Mouse (Mus musculus): ENCODE measurements at regions not wholly inside any gene's neighbourhood (a gene's known extent, or its start where the extent isn't known, plus 50 kb on each side); places are given as distances from the start of the nearest gene placed in this dataset.
"Not testable (repeated sequence)": the region's sequence is repeated elsewhere in the genome, so short reads cannot be mapped to it uniquely, and the experiment has no call there.

DNA sequence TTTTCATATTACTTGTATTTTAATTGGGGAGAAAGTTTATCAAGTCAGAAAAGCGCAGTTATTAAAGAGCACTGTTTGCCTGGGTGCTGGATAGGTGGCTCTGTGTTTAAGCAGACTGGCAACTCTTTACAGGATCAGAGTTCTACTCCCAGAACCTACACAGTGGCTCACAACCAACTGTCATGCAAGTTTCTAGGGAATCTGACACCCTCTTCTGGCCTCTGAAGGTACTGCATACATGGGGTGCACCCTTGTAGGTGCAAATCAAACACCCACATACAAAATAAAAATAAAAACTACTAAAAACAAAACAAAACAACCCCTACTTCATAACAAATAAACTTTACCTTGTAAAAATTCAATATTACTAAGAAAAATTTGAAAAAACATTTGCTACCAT lies 93.0 kb upstream of the Palmd start:
- no peak for TF ChIP-seq POLR2A (IDR thresholded peaks at IDR 0.05; ENCODE audit: control insufficient read depth, low read depth, low read length)
- no peak for TF ChIP-seq CTCF (IDR thresholded peaks at IDR 0.05; ENCODE audit: control insufficient read depth, insufficient read depth, insufficient replicate concordance, low read depth, low read length)
- H3K4me1 ChIP-seq (ENCODE audit: control insufficient read depth, insufficient read depth, low read length): no peaks in the 10 kb centered on the region
- no peak overlapping the region for H3K27ac ChIP-seq (ENCODE audit: control insufficient read depth, insufficient read depth, low read depth, low read length)
- H3K4me3 ChIP-seq (ENCODE audit: control insufficient read depth, low read depth, low read length): no peak overlapping the region
- no peaks in the 10 kb centered on the region for H3K36me3 ChIP-seq (ENCODE audit: control insufficient read depth, insufficient read depth, low read length)
- H3K27me3 ChIP-seq (ENCODE audit: control insufficient read depth, insufficient read depth, low read length): no peaks in the 10 kb centered on the region

DNA sequence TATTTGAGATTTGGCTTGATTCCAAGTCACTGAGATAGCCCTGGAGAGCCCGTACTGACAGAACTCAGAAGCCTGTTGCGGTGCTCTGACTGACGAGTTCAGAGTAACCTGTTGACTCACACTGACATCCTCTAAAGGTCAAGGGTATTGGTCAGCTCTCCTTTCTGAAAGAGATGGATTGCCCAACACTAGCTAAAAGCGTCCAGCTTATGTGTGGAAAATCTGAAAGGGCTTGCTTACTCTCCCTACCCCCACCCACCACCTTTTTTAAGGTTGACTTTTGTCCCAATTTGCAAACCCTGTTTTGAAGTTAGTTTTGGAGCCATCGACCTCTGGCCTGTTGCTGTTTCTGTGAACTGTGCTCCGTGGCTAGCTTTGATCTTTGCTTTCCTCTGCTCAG lies 92.4 kb upstream of the Palmd start:
- H3K27ac ChIP-seq (ENCODE audit: control insufficient read depth, insufficient read depth, low read depth, low read length): no peak overlapping the region
- H3K4me3 ChIP-seq (ENCODE audit: control insufficient read depth, low read depth, low read length): no peak overlapping the region
- H3K4me1 ChIP-seq (ENCODE audit: control insufficient read depth, insufficient read depth, low read length): no peaks in the 10 kb centered on the region
- H3K27me3 ChIP-seq (ENCODE audit: control insufficient read depth, insufficient read depth, low read length): no peaks in the 10 kb centered on the region
- no peaks in the 10 kb centered on the region for H3K36me3 ChIP-seq (ENCODE audit: control insufficient read depth, insufficient read depth, low read length)
- TF ChIP-seq CTCF (IDR thresholded peaks at IDR 0.05; ENCODE audit: control insufficient read depth, insufficient read depth, insufficient replicate concordance, low read depth, low read length) (no peak), POLR2A (IDR thresholded peaks at IDR 0.05; ENCODE audit: control insufficient read depth, low read depth, low read length) (no peak)

DNA sequence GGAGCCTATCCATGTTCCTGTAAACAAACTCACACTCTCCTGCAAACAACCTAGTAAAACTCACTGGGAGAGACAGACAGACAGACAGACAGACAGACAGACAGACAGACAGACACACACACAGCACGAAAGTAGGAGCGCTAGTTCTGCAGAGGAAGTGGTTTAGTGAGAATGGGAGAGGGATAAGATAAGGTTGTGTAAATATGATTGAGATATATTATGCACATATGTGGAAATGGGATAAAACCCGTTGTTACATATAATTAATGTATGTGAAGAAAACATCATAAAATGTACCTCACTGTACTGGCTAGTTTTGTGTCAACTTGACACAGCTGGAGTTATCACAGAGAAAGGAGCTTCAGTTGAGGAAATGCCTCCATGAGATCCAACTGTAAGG lies 85.9 kb upstream of the Palmd start:
- not testable (repeated sequence) for H3K27ac ChIP-seq (ENCODE audit: control insufficient read depth, insufficient read depth, low read depth, low read length)

DNA sequence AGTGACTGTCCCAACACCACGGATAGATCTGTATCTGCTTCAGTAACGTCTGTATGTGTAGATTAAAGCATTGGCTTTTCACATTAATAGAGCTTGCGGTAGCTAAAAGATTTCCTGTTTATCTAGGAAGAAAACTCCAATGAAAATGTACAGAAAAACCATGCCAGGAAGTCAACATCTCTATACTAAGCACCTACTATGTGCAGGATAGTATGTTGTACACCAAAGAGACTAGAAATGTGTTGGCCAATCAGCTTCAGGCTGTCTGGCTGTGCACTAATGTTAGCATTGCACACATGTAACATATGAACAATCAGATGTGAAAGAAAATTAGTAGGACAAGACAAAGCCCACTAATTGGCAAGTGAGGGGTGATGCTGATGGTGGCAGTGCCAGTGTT lies 82.6 kb upstream of the Palmd start:
- Histone ChIP-seq H3K4me1 (ENCODE audit: control insufficient read depth, insufficient read depth, low read length) (peaks cover 2% of the 10 kb centered on the region), H3K27me3 (ENCODE audit: control insufficient read depth, insufficient read depth, low read length) (no peaks in the 10 kb centered on the region), H3K36me3 (ENCODE audit: control insufficient read depth, insufficient read depth, low read length) (no peaks in the 10 kb centered on the region), H3K27ac (ENCODE audit: control insufficient read depth, insufficient read depth, low read depth, low read length) (no peak overlapping the region), H3K4me3 (ENCODE audit: control insufficient read depth, low read depth, low read length) (no peak overlapping the region)
- TF ChIP-seq POLR2A (IDR thresholded peaks at IDR 0.05; ENCODE audit: control insufficient read depth, low read depth, low read length) (no peak), CTCF (IDR thresholded peaks at IDR 0.05; ENCODE audit: control insufficient read depth, insufficient read depth, insufficient replicate concordance, low read depth, low read length) (no peak)

More for the DNA sequence above, 85.9 kb upstream of the Palmd start:
- not testable (repeated sequence) for H3K36me3 ChIP-seq (ENCODE audit: control insufficient read depth, insufficient read depth, low read length); H3K4me1 ChIP-seq (ENCODE audit: control insufficient read depth, insufficient read depth, low read length); H3K27me3 ChIP-seq (ENCODE audit: control insufficient read depth, insufficient read depth, low read length); H3K4me3 ChIP-seq (ENCODE audit: control insufficient read depth, low read depth, low read length)

DNA sequence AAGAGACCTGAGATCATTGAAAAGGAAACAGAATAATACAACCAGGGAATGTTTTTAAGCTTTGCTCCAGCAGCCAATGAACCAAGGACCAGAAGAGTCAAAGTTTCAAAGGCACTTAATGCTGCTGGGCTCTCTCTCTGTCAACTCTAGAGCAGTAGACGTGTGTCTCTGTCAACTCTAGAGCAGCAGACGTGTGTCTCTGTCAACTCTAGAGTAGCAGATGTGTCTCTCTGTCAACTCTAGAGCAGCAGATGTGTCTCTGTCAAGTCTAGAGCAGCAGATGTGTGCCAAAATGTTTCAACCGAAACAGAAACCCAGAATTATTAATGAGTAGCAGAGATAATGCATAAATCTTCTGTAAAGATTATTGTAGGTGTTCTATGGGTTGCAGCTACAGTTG lies 82.1 kb upstream of the Palmd start:
- Histone ChIP-seq H3K27me3 (ENCODE audit: control insufficient read depth, insufficient read depth, low read length) (no peaks in the 10 kb centered on the region), H3K4me3 (ENCODE audit: control insufficient read depth, low read depth, low read length) (no peak overlapping the region), H3K4me1 (ENCODE audit: control insufficient read depth, insufficient read depth, low read length) (peaks cover 2% of the 10 kb centered on the region), H3K27ac (ENCODE audit: control insufficient read depth, insufficient read depth, low read depth, low read length) (no peak overlapping the region), H3K36me3 (ENCODE audit: control insufficient read depth, insufficient read depth, low read length) (no peaks in the 10 kb centered on the region)
- TF ChIP-seq CTCF (IDR thresholded peaks at IDR 0.05; ENCODE audit: control insufficient read depth, insufficient read depth, insufficient replicate concordance, low read depth, low read length) (no peak), POLR2A (IDR thresholded peaks at IDR 0.05; ENCODE audit: control insufficient read depth, low read depth, low read length) (no peak)

DNA sequence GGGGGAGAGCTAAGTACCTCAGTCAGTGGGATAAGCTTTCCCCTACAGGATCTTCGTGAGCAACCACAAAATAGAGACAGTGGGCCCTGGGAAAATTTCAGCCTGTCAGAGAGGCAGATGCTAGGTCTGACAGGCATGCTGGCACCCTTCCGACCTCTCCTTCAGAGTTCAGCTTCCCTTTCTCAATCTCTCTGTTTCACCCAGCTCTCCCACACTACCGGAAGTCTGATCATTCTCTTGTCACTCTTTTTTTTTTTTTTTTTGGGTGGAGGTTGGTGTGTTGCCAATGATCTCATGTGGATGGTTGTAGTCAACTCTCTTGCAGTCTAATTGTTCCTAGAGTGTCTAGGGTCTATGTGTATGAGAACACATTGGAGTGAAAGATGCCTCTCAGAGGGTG lies 80.6 kb upstream of the Palmd start:
- TF ChIP-seq POLR2A (IDR thresholded peaks at IDR 0.05; ENCODE audit: control insufficient read depth, low read depth, low read length) (no peak), CTCF (IDR thresholded peaks at IDR 0.05; ENCODE audit: control insufficient read depth, insufficient read depth, insufficient replicate concordance, low read depth, low read length) (no peak)
- H3K4me3 ChIP-seq (ENCODE audit: control insufficient read depth, low read depth, low read length): no peak overlapping the region
- no peaks in the 10 kb centered on the region for H3K36me3 ChIP-seq (ENCODE audit: control insufficient read depth, insufficient read depth, low read length)
- H3K27me3 ChIP-seq (ENCODE audit: control insufficient read depth, insufficient read depth, low read length): no peaks in the 10 kb centered on the region
- H3K27ac ChIP-seq (ENCODE audit: control insufficient read depth, insufficient read depth, low read depth, low read length): no peak overlapping the region
- H3K4me1 ChIP-seq (ENCODE audit: control insufficient read depth, insufficient read depth, low read length): peaks cover 2% of the 10 kb centered on the region

DNA sequence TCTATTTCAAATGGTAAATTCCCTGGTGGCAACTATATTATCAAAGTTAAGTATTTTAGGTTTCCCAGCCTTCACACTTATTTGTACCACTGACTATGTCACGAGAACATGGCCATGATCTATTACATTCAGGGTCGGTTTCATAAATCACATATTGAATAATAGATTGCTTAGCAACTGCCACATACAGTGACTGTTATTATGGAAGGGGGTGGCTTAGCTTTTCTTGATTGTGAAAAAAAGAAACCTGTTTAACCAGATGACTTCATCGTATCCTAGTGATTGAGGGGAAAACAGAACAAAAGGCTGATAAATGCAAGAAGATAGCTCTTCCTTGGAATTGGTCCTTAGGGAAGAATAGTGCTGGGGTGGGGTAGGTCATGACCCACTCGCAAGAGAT lies 76.0 kb upstream of the Palmd start:
- Histone ChIP-seq H3K27ac (ENCODE audit: control insufficient read depth, insufficient read depth, low read depth, low read length) (no peak overlapping the region), H3K4me1 (ENCODE audit: control insufficient read depth, insufficient read depth, low read length) (no peaks in the 10 kb centered on the region), H3K36me3 (ENCODE audit: control insufficient read depth, insufficient read depth, low read length) (no peaks in the 10 kb centered on the region), H3K27me3 (ENCODE audit: control insufficient read depth, insufficient read depth, low read length) (no peaks in the 10 kb centered on the region), H3K4me3 (ENCODE audit: control insufficient read depth, low read depth, low read length) (no peak overlapping the region)
- TF ChIP-seq POLR2A (IDR thresholded peaks at IDR 0.05; ENCODE audit: control insufficient read depth, low read depth, low read length): no peak
- no peak for TF ChIP-seq CTCF (IDR thresholded peaks at IDR 0.05; ENCODE audit: control insufficient read depth, insufficient read depth, insufficient replicate concordance, low read depth, low read length)

DNA sequence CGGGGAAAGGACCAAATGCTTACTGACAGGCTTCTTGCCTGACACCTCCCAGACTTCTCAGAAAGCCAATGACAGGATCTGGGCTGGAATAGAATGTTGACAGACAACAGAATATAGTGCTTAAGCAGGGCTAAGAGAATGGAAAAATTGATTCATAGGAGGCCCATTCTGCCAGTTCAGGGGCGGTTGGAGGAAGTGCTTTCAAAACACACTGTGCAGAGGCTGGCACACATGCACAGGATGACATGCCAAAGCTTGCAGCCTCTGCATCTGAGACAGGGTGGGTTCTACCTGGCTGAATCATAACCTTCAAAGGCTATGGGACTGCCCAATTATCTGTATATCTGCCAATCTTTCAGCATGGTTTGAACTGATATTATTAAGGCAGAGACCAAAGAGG lies 75.5 kb upstream of the Palmd start:
- H3K27me3 ChIP-seq (ENCODE audit: control insufficient read depth, insufficient read depth, low read length): no peaks in the 10 kb centered on the region
- no peak for TF ChIP-seq CTCF (IDR thresholded peaks at IDR 0.05; ENCODE audit: control insufficient read depth, insufficient read depth, insufficient replicate concordance, low read depth, low read length)
- TF ChIP-seq POLR2A (IDR thresholded peaks at IDR 0.05; ENCODE audit: control insufficient read depth, low read depth, low read length): no peak
- H3K4me3 ChIP-seq (ENCODE audit: control insufficient read depth, low read depth, low read length): no peak overlapping the region
- H3K27ac ChIP-seq (ENCODE audit: control insufficient read depth, insufficient read depth, low read depth, low read length): no peak overlapping the region
- H3K4me1 ChIP-seq (ENCODE audit: control insufficient read depth, insufficient read depth, low read length): no peaks in the 10 kb centered on the region
- H3K36me3 ChIP-seq (ENCODE audit: control insufficient read depth, insufficient read depth, low read length): no peaks in the 10 kb centered on the region
